Mouse (Mus musculus) adrenal gland (tissue): ENCODE measurements at regions not wholly inside any gene's neighbourhood (a gene's known extent, or its start where the extent isn't known, plus 50 kb on each side); places are given as distances from the start of the nearest gene placed in this dataset.

Experiments
- intact Hi-C: fragments of 180-260 bp; cut with DNase I; formaldehyde crosslinking; loops from one replicate; pipeline ENCODE4 v1.15.1; 2025

GRCm38 (mm10) chr9:46938628-46939027, 59.9 kb upstream of the Gm4791 start:
- intact Hi-C loops: no loop called here

- intact Hi-C loops: no loop called here
Measured at GRCm38 (mm10) chr9:46925641-46926040, 72.9 kb upstream of the Gm4791 start.

GRCm38 (mm10) chr9:46920081-46920480, 78.5 kb upstream of the Gm4791 start:
- intact Hi-C loops: no loop called here

GRCm38 (mm10) chr9:46913238-46913637, 85.3 kb upstream of the Gm4791 start:
- intact Hi-C loops: no loop called here

GRCm38 (mm10) chr9:46909412-46910013, 89.0 kb upstream of the Gm4791 start:
- intact Hi-C loops: no loop called here

GRCm38 (mm10) chr9:46905081-46905480, 93.5 kb upstream of the Gm4791 start:
- intact Hi-C loops: no loop called here

- intact Hi-C loops: no loop called here
Measured at GRCm38 (mm10) chr9:46903491-46904220, 94.9 kb upstream of the Gm4791 start.

GRCm38 (mm10) chr9:46899283-46899682, 99.3 kb upstream of the Gm4791 start:
- intact Hi-C loops: no loop called here

GRCm38 (mm10) chr9:46898120-46898519, 100.4 kb upstream of the Gm4791 start:
- intact Hi-C loops: no loop called here

GRCm38 (mm10) chr9:46891829-46892228, 106.7 kb upstream of the Gm4791 start:
- intact Hi-C loops: no loop called here

GRCm38 (mm10) chr9:46889933-46890662, 108.4 kb upstream of the Gm4791 start:
- intact Hi-C loops: no loop called here

GRCm38 (mm10) chr9:46871211-46871994, 127.1 kb upstream of the Gm4791 start:
- intact Hi-C loops: no loop called here

GRCm38 (mm10) chr9:46863934-46864333, 134.6 kb upstream of the Gm4791 start:
- intact Hi-C loops: no loop called here

- intact Hi-C loops: no loop called here
Measured at GRCm38 (mm10) chr9:46851753-46852152, 146.8 kb upstream of the Gm4791 start.

GRCm38 (mm10) chr9:46851336-46851735, 147.2 kb upstream of the Gm4791 start:
- intact Hi-C loops: no loop called here

- intact Hi-C loops: no loop called here
Measured at GRCm38 (mm10) chr9:46845276-46845675, 153.3 kb upstream of the Gm4791 start.

GRCm38 (mm10) chr9:46843781-46844180, 154.8 kb upstream of the Gm4791 start:
- intact Hi-C loops: no loop called here

GRCm38 (mm10) chr9:46841571-46841970, 157.0 kb upstream of the Gm4791 start:
- intact Hi-C loops: no loop called here

- intact Hi-C loops: no loop called here
Measured at GRCm38 (mm10) chr9:46835261-46835660, 163.3 kb upstream of the Gm4791 start.

GRCm38 (mm10) chr9:46830746-46831560, 167.6 kb upstream of the Gm4791 start:
- intact Hi-C loops: no loop called here

GRCm38 (mm10) chr9:46830316-46830715, 168.2 kb upstream of the Gm4791 start:
- intact Hi-C loops: no loop called here
